Mouse (Mus musculus) CH12.LX (cell line): Measurements from ENCODE around the gene Abca5. TPM values are rescaled to one million over a fixed set of nuclear protein-coding genes. Genes with fewer than 3 reads are reported as not detected.

Experiments used
- DNase-seq: peaks from one replicate; pipeline ENCODE4 v3.0.0-alpha.2; 2013; ENCODE audit errors: extremely low read depth
- H3K27ac ChIP-seq: 2 replicates; pipeline ENCODE4 v1.5.1; 2012; ENCODE audit warnings: low read depth, mild to moderate bottlenecking, control low read depth, moderate library complexity; ENCODE audit not compliant: insufficient read depth
- H3K27me3 ChIP-seq: replicated peaks from 2 replicates; pipeline ENCODE3; 2012; ENCODE audit warnings: inconsistent platforms
- H3K36me3 ChIP-seq, 2 experiments: replicated peaks in 1 of 2; 2 replicates each; pipeline versions ENCODE3 to v1.6.1; 2012; ENCODE audit warnings: inconsistent platforms in 1 of 2, low read length in 1 of 2, mild to moderate bottlenecking in 1 of 2, mixed read lengths in 1 of 2, moderate library complexity in 1 of 2; ENCODE audit not compliant: control insufficient read depth in 1 of 2, insufficient read depth in 1 of 2
- H3K4me1 ChIP-seq, 2 experiments: 2 replicates each; pipeline ENCODE4 v1.6.1; 2012; ENCODE audit warnings: inconsistent platforms in 1 of 2, moderate library complexity in 1 of 2; ENCODE audit not compliant: insufficient read depth in 2 of 2, control insufficient read depth in 1 of 2
- H3K4me2 ChIP-seq: 2 replicates; pipeline ENCODE4 v1.6.1; 2012; ENCODE audit warnings: low read depth, mild to moderate bottlenecking, control low read depth; ENCODE audit not compliant: poor library complexity, insufficient read depth, severe bottlenecking
- H3K4me3 ChIP-seq, 3 experiments: fragments of 150-350 bp in 1 of 3; sonication (generic) in 1 of 3; replicated peaks in 1 of 3; 2 replicates each; pipeline versions ENCODE3 to v1.5.1; 2011 to 2012; ENCODE audit warnings: low read depth in 2 of 3, low read length in 2 of 3, mild to moderate bottlenecking in 2 of 3, moderate library complexity in 2 of 3, control low read depth in 1 of 3, improper control_type of control experiment in 1 of 3, inconsistent platforms in 1 of 3, mixed read lengths in 1 of 3; ENCODE audit not compliant: poor library complexity in 1 of 3
- H3K79me2 ChIP-seq: replicated peaks from 2 replicates; pipeline ENCODE4 v1.6.1; 2012; ENCODE audit warnings: mild to moderate bottlenecking, moderate library complexity; ENCODE audit not compliant: control insufficient read depth, poor library complexity, insufficient read depth, severe bottlenecking; ENCODE audit errors: extremely low read depth
- H3K9ac ChIP-seq: 2 replicates; pipeline ENCODE4 v1.6.1; 2012; ENCODE audit warnings: low read depth, mild to moderate bottlenecking, control low read depth, moderate library complexity; ENCODE audit not compliant: insufficient read depth
- H3K9me3 ChIP-seq: replicated peaks from 2 replicates; pipeline ENCODE3; 2012; ENCODE audit warnings: low read length, inconsistent platforms, mixed read lengths
- BHLHE40 ChIP-seq: IDR thresholded peaks from 2 replicates; pipeline ENCODE4 v1.6.1; 2011; ENCODE audit warnings: mild to moderate bottlenecking, low read depth, low read length, improper control_type of control experiment
- CHD1 ChIP-seq: IDR thresholded peaks from 2 replicates; pipeline ENCODE4 v1.6.1; 2012; ENCODE audit warnings: low read depth, low read length, improper control_type of control experiment, inconsistent platforms
- CHD2 ChIP-seq: IDR thresholded peaks from 2 replicates; pipeline ENCODE4 v1.6.1; 2011; ENCODE audit warnings: low read length, improper control_type of control experiment
- CTCF ChIP-seq, 2 experiments: IDR thresholded peaks in 1 of 2; conservative IDR thresholded peaks in 1 of 2; 2 replicates each; pipeline ENCODE4 v1.5.1; 2011 to 2012; ENCODE audit warnings: low read depth in 2 of 2, low read length in 2 of 2, improper control_type of control experiment in 1 of 2, inconsistent platforms in 1 of 2, mild to moderate bottlenecking in 1 of 2, moderate library complexity in 1 of 2
- E2F4 ChIP-seq: IDR thresholded peaks from 2 replicates; pipeline ENCODE4 v1.6.1; 2011; ENCODE audit warnings: low read depth, low read length, improper control_type of control experiment; ENCODE audit not compliant: insufficient replicate concordance
- ELF1 ChIP-seq: IDR thresholded peaks from 2 replicates; pipeline ENCODE4 v1.6.1; 2014; ENCODE audit warnings: low read depth, mild to moderate bottlenecking, inconsistent platforms, low read length, improper control_type of control experiment
- EP300 ChIP-seq: IDR thresholded peaks from 2 replicates; pipeline ENCODE4 v1.6.1; 2011; ENCODE audit warnings: low read length, improper control_type of control experiment
- ETS1 ChIP-seq: conservative IDR thresholded peaks from 2 replicates; pipeline ENCODE4 v1.6.1; 2012; ENCODE audit warnings: low read depth, mild to moderate bottlenecking, inconsistent platforms, low read length, improper control_type of control experiment, moderate library complexity
- HCFC1 ChIP-seq: IDR thresholded peaks from 2 replicates; pipeline ENCODE4 v1.6.1; 2012; ENCODE audit warnings: low read depth, mild to moderate bottlenecking, inconsistent platforms, low read length, improper control_type of control experiment
- IRF4 ChIP-seq: IDR thresholded peaks from 2 replicates; pipeline ENCODE4 v1.6.1; 2014; ENCODE audit warnings: low read depth, mild to moderate bottlenecking, inconsistent platforms, low read length, improper control_type of control experiment
- JUN ChIP-seq: IDR thresholded peaks from 2 replicates; pipeline ENCODE4 v1.6.1; 2011; ENCODE audit warnings: low read depth, mild to moderate bottlenecking, low read length, improper control_type of control experiment, moderate library complexity; ENCODE audit not compliant: insufficient read depth
- KAT2A ChIP-seq: IDR thresholded peaks from 2 replicates; pipeline ENCODE4 v1.6.1; 2012; ENCODE audit warnings: low read length, improper control_type of control experiment, inconsistent platforms; ENCODE audit not compliant: insufficient replicate concordance
- MAFK ChIP-seq: IDR thresholded peaks from 2 replicates; pipeline ENCODE4 v1.6.1; 2011; ENCODE audit warnings: low read length, improper control_type of control experiment; ENCODE audit not compliant: insufficient replicate concordance
- MAX ChIP-seq: IDR thresholded peaks from 2 replicates; pipeline ENCODE4 v1.6.1; 2011; ENCODE audit warnings: low read length, improper control_type of control experiment
- MAZ ChIP-seq: IDR thresholded peaks from 2 replicates; pipeline ENCODE4 v1.6.1; 2012; ENCODE audit warnings: low read depth, mild to moderate bottlenecking, inconsistent platforms, low read length, improper control_type of control experiment, moderate library complexity
- MEF2A ChIP-seq: IDR thresholded peaks from 2 replicates; pipeline ENCODE4 v1.6.1; 2014; ENCODE audit warnings: low read depth, mild to moderate bottlenecking, inconsistent platforms, low read length, improper control_type of control experiment, borderline replicate concordance
- MXI1 ChIP-seq: IDR thresholded peaks from 2 replicates; pipeline ENCODE4 v1.6.1; 2011; ENCODE audit warnings: mild to moderate bottlenecking, low read depth, low read length, improper control_type of control experiment
- MYC ChIP-seq: IDR thresholded peaks from 2 replicates; pipeline ENCODE4 v1.6.1; 2011; ENCODE audit warnings: low read depth, mild to moderate bottlenecking, improper control_type of control experiment, low read length
- NELFE ChIP-seq: IDR thresholded peaks from 2 replicates; pipeline ENCODE4 v1.6.1; 2011; ENCODE audit warnings: low read depth, low read length, improper control_type of control experiment
- NRF1 ChIP-seq: IDR thresholded peaks from 2 replicates; pipeline ENCODE4 v1.6.1; 2014; ENCODE audit warnings: low read depth, mild to moderate bottlenecking, inconsistent platforms, low read length, improper control_type of control experiment, moderate library complexity
- PAX5 ChIP-seq: IDR thresholded peaks from 2 replicates; pipeline ENCODE4 v1.6.1; 2012; ENCODE audit warnings: low read length, inconsistent platforms, mixed read lengths
- RAD21 ChIP-seq: IDR thresholded peaks from 2 replicates; pipeline ENCODE4 v1.6.1; 2011; ENCODE audit warnings: low read depth, mild to moderate bottlenecking, low read length, improper control_type of control experiment, moderate library complexity
- RCOR1 ChIP-seq: conservative IDR thresholded peaks from 2 replicates; pipeline ENCODE4 v1.6.1; 2012; ENCODE audit warnings: low read depth, mild to moderate bottlenecking, inconsistent platforms, low read length, improper control_type of control experiment
- SIN3A ChIP-seq: IDR thresholded peaks from 2 replicates; pipeline ENCODE4 v1.6.1; 2012; ENCODE audit warnings: low read length, improper control_type of control experiment, inconsistent platforms
- TBP ChIP-seq: conservative IDR thresholded peaks from 2 replicates; pipeline ENCODE4 v1.6.1; 2011; ENCODE audit warnings: low read depth, low read length, improper control_type of control experiment
- USF1 ChIP-seq: IDR thresholded peaks from 2 replicates; pipeline ENCODE4 v1.6.1; 2014; ENCODE audit warnings: low read depth, mild to moderate bottlenecking, inconsistent platforms, low read length, improper control_type of control experiment
- USF2 ChIP-seq: conservative IDR thresholded peaks from 2 replicates; pipeline ENCODE4 v1.6.1; 2011; ENCODE audit warnings: low read depth, low read length, improper control_type of control experiment
- ZC3H11A ChIP-seq: IDR thresholded peaks from 2 replicates; pipeline ENCODE4 v1.6.1; 2012; ENCODE audit warnings: low read depth, mild to moderate bottlenecking, inconsistent platforms, low read length, improper control_type of control experiment
- ZKSCAN1 ChIP-seq: IDR thresholded peaks from 2 replicates; pipeline ENCODE4 v1.6.1; 2012; ENCODE audit warnings: low read depth, inconsistent platforms, low read length, improper control_type of control experiment, borderline replicate concordance
- ZMIZ1 ChIP-seq: IDR thresholded peaks from 2 replicates; pipeline ENCODE4 v1.6.1; 2012; ENCODE audit warnings: low read depth, mild to moderate bottlenecking, inconsistent platforms, low read length, improper control_type of control experiment
- ZNF384 ChIP-seq: IDR thresholded peaks from 2 replicates; pipeline ENCODE4 v1.6.1; 2012; ENCODE audit warnings: low read depth, low read length, improper control_type of control experiment, inconsistent platforms
- dilution Hi-C: fragments of 300-500 bp; cut with MboI; formaldehyde crosslinking; loops from 2 replicates; pipeline ENCODE4 v1.14.3; 2020; ENCODE audit warnings: low sequenced_read_pairs; ENCODE audit not compliant: extremely low pct_unique_long_range_greater_than_20kb, extremely low pct_ligation_motif_present
- in situ Hi-C: fragments of 300-500 bp; cut with MboI; formaldehyde crosslinking; loops from 3 replicates; pipeline ENCODE4 v1.14.3; 2019; ENCODE audit warnings: low sequenced_read_pairs, low pct_ligation_motif_present, low pct_unique_long_range_greater_than_20kb, mixed read lengths
- polyA plus RNA-seq: library from polyadenylated mRNA; unstranded; fragments of >175 nt; gene quantifications from 2 replicates; pipeline ENCODE4 v1.2.1, GENCODE M21; 2012; ENCODE audit warnings: low read depth; ENCODE audit not compliant: insufficient read length
- total RNA-seq, 2 experiments: library from RNA; depleted of rRNA; stranded (reverse); fragments of 300-350 nt in 1 of 2; fragments of >200 nt in 1 of 2; gene quantifications; 2 replicates each; pipeline ENCODE4 v1.2.3; 2012 to 2014

The Abca5 gene
- total and polyA plus RNA-seq, 3 experiments, result 5.0 to 6.2 (median 6.2) TPM

GRCm38 (mm10) chr11:110347768-110348167 is 10.3 kb upstream of the Abca5 start (continued):
- no peak; the same call in 1 of the 2 replicates for TF ChIP-seq HCFC1
- no peak for TF ChIP-seq NRF1
- TF ChIP-seq ZKSCAN1, result no peak
- no peak for TF ChIP-seq JUN
- TF ChIP-seq USF2, result no peak
- no peak for TF ChIP-seq IRF4
- no peak for TF ChIP-seq SIN3A
- TF ChIP-seq USF1, result no peak

GRCm38 (mm10) chr11:110336814-110337288 is 665 bp downstream of the Abca5 start:
- Histone ChIP-seq H3K9me3 (no peaks in the 10 kb centered on the region), H3K27me3 (peaks cover 20% of the 10 kb centered on the region), H3K36me3 (no peaks in the 10 kb centered on the region), H3K9ac (peak overlapping the region; percentile 74), H3K79me2 (no peaks in the 10 kb centered on the region), H3K4me3 (peak overlapping the region; percentile 50 to 97 (median 92)), H3K4me2 (peak overlapping the region; percentile 97), H3K4me1 (peaks cover 8 to 18% of the 10 kb centered on the region in 2 experiments), H3K27ac (no peak overlapping the region)
- in situ Hi-C loops, result no loop called here
- dilution Hi-C loops, result no loop called here
- DNase-seq, result peak; percentile 24
- TF ChIP-seq E2F4 (no peak), NRF1 (no peak), JUN (no peak), USF1 (no peak), TBP (no peak), ZNF384 (no peak), ZKSCAN1 (no peak), MEF2A (no peak), HCFC1 (no peak; the same call in 1 of the 2 replicates), MYC (no peak), MXI1 (0 out of 2 replicates have a peak, but pooled peaks have one; percentile 50), KAT2A (0 out of 2 replicates have a peak, but pooled peaks have one; percentile 21), MAFK (no peak), CHD2 (peak; percentile 35; the same call in 1 of the 2 replicates), IRF4 (no peak), RCOR1 (no peak), SIN3A (no peak; the same call in 1 of the 2 replicates), PAX5 (no peak), RAD21 (no peak), ETS1 (no peak), NELFE (no peak), MAZ (no peak), ZC3H11A (no peak), MAX (0 out of 2 replicates have a peak, but pooled peaks have one; percentile 32), ELF1 (no peak), CHD1 (0 out of 2 replicates have a peak, but pooled peaks have one; percentile 61), ZMIZ1 (0 out of 2 replicates have a peak, but pooled peaks have one; percentile 27), EP300 (0 out of 2 replicates have a peak, but pooled peaks have one; percentile 12), BHLHE40 (peak; percentile 43), CTCF (conservative IDR thresholded peaks at IDR 0.05 in 1 of 2, IDR thresholded peaks at IDR 0.05 in 1 of 2; ENCODE audit: low read depth in 2 of 2, low read length in 2 of 2) (no peak)
